Mouse (Mus musculus) right cerebral cortex, postnatal 10 days (tissue): ENCODE data around the gene Phf13.

Experiments used
- DNase-seq, 2 experiments: peaks; one replicate each; pipeline ENCODE4 v3.0.0; 2021; ENCODE audit warnings: low spot score in 2 of 2

Gene Phf13

GRCm38 (mm10) chr4:151948497-151949471 is 47.3 kb downstream of the Phf13 start:
- no peak for DNase-seq

- DNase-seq: no peak
Measured at GRCm38 (mm10) chr4:151946211-151946610, 49.8 kb downstream of the Phf13 start.
